Mouse (Mus musculus) forebrain, postnatal 0 days (tissue): Measurements from ENCODE around the gene Fpr1. TPM values are rescaled to one million over a fixed set of nuclear protein-coding genes. Genes with fewer than 3 reads are reported as not detected.
"Not testable (repeated sequence)": the region's sequence is repeated elsewhere in the genome, so short reads cannot be mapped to it uniquely, and the experiment has no call there.

Experiments
- ATAC-seq: fragments of 200-750 bp; cut with Nextera tagmentation; 2 replicates; pipeline ENCODE4 v1.8.0; 2017; ENCODE audit warnings: mild to moderate bottlenecking, moderate library complexity
- DNase-seq: peaks from one replicate; pipeline ENCODE4 v3.0.0-alpha.2; 2015
- H3K27ac ChIP-seq: fragments of 300-500 bp; sonication (generic); 2 replicates; pipeline ENCODE4 v1.5.1; 2014; ENCODE audit warnings: low read depth, mild to moderate bottlenecking, antibody characterized with exemption, low read length, moderate library complexity, mixed read lengths
- H3K27me3 ChIP-seq: fragments of 300-500 bp; sonication (generic); 2 replicates; pipeline ENCODE4 v1.6.1; 2014; ENCODE audit warnings: mild to moderate bottlenecking, low read length, mixed read lengths; ENCODE audit not compliant: insufficient read depth
- H3K36me3 ChIP-seq: fragments of 300-500 bp; sonication (generic); 2 replicates; pipeline ENCODE4 v1.6.1; 2014; ENCODE audit warnings: mild to moderate bottlenecking, moderate library complexity; ENCODE audit not compliant: insufficient read depth
- H3K4me1 ChIP-seq: fragments of 300-500 bp; sonication (generic); 2 replicates; pipeline ENCODE4 v1.6.1; 2014; ENCODE audit warnings: antibody characterized with exemption; ENCODE audit not compliant: insufficient read depth
- H3K4me2 ChIP-seq: fragments of 300-500 bp; sonication (generic); 2 replicates; pipeline ENCODE4 v1.6.1; 2014; ENCODE audit warnings: low read depth, mild to moderate bottlenecking, moderate library complexity
- H3K4me3 ChIP-seq: fragments of 300-500 bp; sonication (generic); 2 replicates; pipeline ENCODE4 v1.5.1; 2014; ENCODE audit warnings: low read depth, low read length, mixed read lengths
- H3K9ac ChIP-seq: fragments of 300-500 bp; sonication (generic); 2 replicates; pipeline ENCODE4 v1.6.1; 2014; ENCODE audit warnings: mild to moderate bottlenecking
- H3K9me3 ChIP-seq: fragments of 300-500 bp; sonication (generic); 2 replicates; pipeline ENCODE4 v1.6.1; 2016; ENCODE audit warnings: low read length
- CTCF ChIP-seq: sonication (generic); IDR thresholded peaks from 2 replicates; pipeline ENCODE4 v1.5.1; 2016; ENCODE audit warnings: antibody characterized with exemption, control low read depth, low read depth
- WGBS: fragments of 180-500 bp; shearing (Covaris S2); extraction: QIAGEN DNeasy Blood & Tissue Kit; methylation state at CpG from one replicate; pipeline ENCODE4 v1.1.7; 2014; 5-methylcytosine and 5-hydroxymethylcytosine counted together
- polyA plus RNA-seq: library from polyadenylated mRNA; unstranded; fragments of >200 nt; fragmentation: Nextera tagmentation; extraction: Ambion mirVana; gene quantifications from 2 replicates; pipeline ENCODE4 v1.2.1, GENCODE M21; 2015
- total RNA-seq: library from RNA; depleted of rRNA; stranded (reverse); fragments of >200 nt; gene quantifications from 2 replicates; pipeline ENCODE4 v1.2.3, GENCODE M21; 2014; rRNA removed

The Fpr1 gene
- total RNA-seq = 0.69 TPM in 1 of 2 replicates, not detected in the other
- polyA plus RNA-seq = 0.16 TPM in 1 of 2 replicates, not detected in the other

GRCm38 (mm10) chr17:17883840-17884239 lies at the start of gene Fpr1:
Gene Fpr1, minus strand, starts transcription at chr17:17883940.
- 53% methylated on average over 1 of the region's 1 CpGs for WGBS
- TF ChIP-seq CTCF = no peak
- Histone ChIP-seq H3K27ac (no peak within 1 kb of the TSS), H3K27me3 (no peaks in the 10 kb centered on the region), H3K9me3 (no peaks in the 10 kb centered on the region), H3K4me1 (no peaks in the 10 kb centered on the region), H3K9ac (no peak within 1 kb of the TSS), H3K4me3 (no peak within 1 kb of the TSS), H3K36me3 (no peaks in the 10 kb centered on the region), H3K4me2 (no peak within 1 kb of the TSS)
- DNase-seq (no peak), ATAC-seq (no peak)

DNA sequence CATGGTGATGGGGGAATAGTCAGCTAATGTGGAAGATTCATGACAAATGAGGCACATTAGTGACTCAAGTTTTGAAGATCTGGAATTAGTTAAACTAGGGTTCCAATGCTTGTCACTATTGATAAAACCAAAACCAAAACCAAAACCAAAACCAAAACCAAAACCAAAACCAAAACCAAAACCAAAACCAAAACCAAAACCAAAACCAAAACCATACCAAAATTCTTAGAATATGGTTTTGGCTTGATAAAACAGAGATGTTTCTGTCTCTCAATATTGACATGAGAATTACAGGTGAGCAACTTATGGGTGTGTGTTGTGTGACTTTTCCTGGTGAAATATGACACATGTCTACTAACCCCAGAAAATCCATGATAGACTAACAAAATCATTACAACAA lies 34.0 kb upstream of the Fpr1 start:
- no peak for TF ChIP-seq CTCF
- DNase-seq = no peak
- Histone ChIP-seq H3K36me3 (no peaks in the 10 kb centered on the region), H3K27me3 (no peaks in the 10 kb centered on the region), H3K9ac (no peak overlapping the region), H3K4me2 (no peak overlapping the region), H3K9me3 (no peaks in the 10 kb centered on the region), H3K4me1 (no peaks in the 10 kb centered on the region), H3K27ac (no peak overlapping the region), H3K4me3 (no peak overlapping the region)
- ATAC-seq = no peak

DNA sequence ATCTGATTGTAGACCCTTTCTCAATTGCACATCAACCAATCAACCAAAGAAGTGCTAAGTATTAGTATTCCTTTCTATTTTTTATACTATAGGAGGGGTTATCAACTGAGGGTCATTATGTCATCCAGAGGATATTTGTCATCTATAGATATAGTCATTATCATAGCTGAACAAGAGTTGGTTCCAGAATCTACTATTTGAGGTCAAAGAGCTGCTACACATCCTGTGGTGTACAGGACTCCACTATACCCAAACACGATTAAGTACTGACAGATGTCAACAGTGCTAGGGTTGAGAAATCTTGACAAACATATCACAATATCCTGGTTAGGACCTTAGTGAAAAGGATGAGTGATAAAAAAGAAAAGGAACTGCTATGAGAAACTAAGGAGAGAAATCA lies 33.6 kb upstream of the Fpr1 start:
- 100% methylated on average over 1 of the region's 1 CpGs for WGBS
- H3K4me1 ChIP-seq = no peaks in the 10 kb centered on the region
- no peaks in the 10 kb centered on the region for H3K27me3 ChIP-seq
- H3K4me2 ChIP-seq = no peak overlapping the region
- TF ChIP-seq CTCF = no peak
- no peak for DNase-seq
- H3K27ac ChIP-seq = no peak overlapping the region
- no peaks in the 10 kb centered on the region for H3K36me3 ChIP-seq
- ATAC-seq = no peak
- H3K9ac ChIP-seq = no peak overlapping the region
- H3K4me3 ChIP-seq = no peak overlapping the region
- H3K9me3 ChIP-seq = no peaks in the 10 kb centered on the region

DNA sequence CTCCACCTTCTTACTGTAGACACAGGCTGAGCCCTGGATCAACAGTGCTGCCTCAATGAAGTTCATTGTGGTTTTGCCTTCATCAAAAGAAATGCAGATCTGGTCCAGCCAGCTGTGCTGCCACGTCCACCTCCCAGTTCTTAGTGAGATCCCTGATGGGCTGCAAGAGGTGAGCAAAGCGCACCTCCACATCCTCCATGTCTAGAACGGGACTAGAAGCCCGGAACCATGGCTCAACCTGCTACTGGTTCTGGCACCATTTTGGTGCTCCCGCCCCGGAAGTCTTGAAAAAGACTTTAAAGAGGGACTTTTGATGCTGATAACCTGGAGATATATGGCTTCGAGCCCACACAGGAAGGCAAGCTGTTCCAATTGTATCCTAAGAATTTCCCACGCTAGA lies 28.9 kb upstream of the Fpr1 start:
- not testable (repeated sequence) for DNase-seq, H3K36me3 ChIP-seq, H3K4me1 ChIP-seq, ATAC-seq, H3K9ac ChIP-seq, H3K4me2 ChIP-seq, H3K9me3 ChIP-seq, H3K4me3 ChIP-seq, H3K27ac ChIP-seq, H3K27me3 ChIP-seq
- WGBS = 88% methylated on average over 8 of the region's 8 CpGs

DNA sequence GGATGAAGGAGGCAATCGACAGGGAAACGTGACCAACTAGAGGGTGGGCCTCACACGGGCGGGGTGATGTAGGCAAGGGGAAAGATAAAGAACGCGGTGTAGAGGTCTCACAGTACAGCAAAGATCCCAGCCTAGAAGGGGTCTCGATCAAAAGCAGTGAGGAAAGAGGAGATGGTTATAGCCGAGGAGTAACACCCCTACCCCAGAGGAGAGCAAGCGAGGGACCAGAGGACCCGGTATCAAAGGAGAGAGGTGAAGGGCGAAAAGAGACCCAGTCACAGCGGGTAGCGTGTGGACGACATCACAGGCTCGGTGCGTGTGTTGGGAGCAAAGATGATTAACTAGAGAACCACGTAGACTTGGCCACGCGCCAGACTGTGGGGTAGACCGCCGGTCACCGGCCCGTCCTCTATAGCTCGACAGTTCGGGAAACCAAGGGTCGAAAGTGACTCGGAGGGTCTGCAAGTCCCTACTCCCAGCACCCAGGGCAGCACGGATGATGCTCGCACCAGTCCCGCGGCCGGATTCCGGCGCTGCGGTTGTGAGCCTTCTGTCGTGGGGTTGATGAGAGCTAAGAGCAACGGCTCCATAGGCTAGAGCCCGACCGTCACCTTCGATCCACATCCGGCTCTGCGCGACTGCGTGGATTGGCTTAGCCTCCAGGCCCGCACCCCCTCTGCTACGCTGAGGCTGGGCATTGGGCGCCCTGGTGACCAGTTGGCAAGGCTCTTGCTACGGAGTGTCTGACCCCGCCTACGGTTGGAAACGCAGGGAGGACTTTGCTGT lies 26.1 kb upstream of the Fpr1 start:
- WGBS = 20% methylated on average over 51 of the region's 51 CpGs
- Histone ChIP-seq H3K36me3 (no peaks in the 10 kb centered on the region), H3K4me3 (peak overlapping the region; percentile 48), H3K27me3 (no peaks in the 10 kb centered on the region), H3K9ac (peak overlapping the region; percentile 67), H3K9me3 (no peaks in the 10 kb centered on the region), H3K4me1 (no peaks in the 10 kb centered on the region), H3K4me2 (peak overlapping the region; percentile 69), H3K27ac (peak overlapping the region; percentile 42; the same call in 1 of the 2 replicates)
- ATAC-seq (peak; percentile 100), DNase-seq (peak; percentile 92)
- TF ChIP-seq CTCF = no peak

- no peak overlapping the region for H3K4me2 ChIP-seq
- no peak overlapping the region for H3K9ac ChIP-seq
- no peaks in the 10 kb centered on the region for H3K36me3 ChIP-seq
- no peak for TF ChIP-seq CTCF
- no peaks in the 10 kb centered on the region for H3K27me3 ChIP-seq
- no peak overlapping the region for H3K27ac ChIP-seq
- no peaks in the 10 kb centered on the region for H3K4me1 ChIP-seq
- no peaks in the 10 kb centered on the region for H3K9me3 ChIP-seq
- 97% methylated on average over 1 of the region's 1 CpGs for WGBS
- DNase-seq (no peak), ATAC-seq (no peak)
- H3K4me3 ChIP-seq = no peak overlapping the region
These were observed 17.0 kb upstream of the Fpr1 start for GRCm38 (mm10) chr17:17900768-17901167.

- ATAC-seq = peak; percentile 82
- no peak overlapping the region for H3K4me2 ChIP-seq
- no peaks in the 10 kb centered on the region for H3K36me3 ChIP-seq
- DNase-seq = peak; percentile 57
- H3K27me3 ChIP-seq = no peaks in the 10 kb centered on the region
- H3K9ac ChIP-seq = no peak overlapping the region
- H3K27ac ChIP-seq = no peak overlapping the region
- peak; percentile 70 for TF ChIP-seq CTCF
- 89% methylated on average over 2 of the region's 2 CpGs for WGBS
- H3K4me1 ChIP-seq = no peaks in the 10 kb centered on the region
- no peak overlapping the region for H3K4me3 ChIP-seq
- no peaks in the 10 kb centered on the region for H3K9me3 ChIP-seq
These were observed 15.5 kb upstream of the Fpr1 start for GRCm38 (mm10) chr17:17899268-17899667.
